Mouse (Mus musculus) olfactory bulb, adult 2 months (tissue): ENCODE measurements around the gene Begain. TPM values are rescaled to one million over a fixed set of nuclear protein-coding genes. Genes with fewer than 3 reads are reported as not detected.

Experiments used
- H3K27ac ChIP-seq: fragments of 200-500 bp; 2 replicates; pipeline ENCODE4 v1.5.1; 2012; ENCODE audit warnings: low read depth, low read length; ENCODE audit not compliant: insufficient read depth
- H3K4me1 ChIP-seq: fragments of 200-500 bp; 2 replicates; pipeline ENCODE4 v1.6.1; 2012; ENCODE audit warnings: low read length; ENCODE audit not compliant: control insufficient read depth, insufficient read depth
- H3K4me3 ChIP-seq: fragments of 200-500 bp; 2 replicates; pipeline ENCODE4 v1.5.1; 2012; ENCODE audit warnings: mild to moderate bottlenecking, low read depth, low read length, moderate library complexity; ENCODE audit not compliant: insufficient read depth
- CTCF ChIP-seq: fragments of 200-500 bp; IDR thresholded peaks from 2 replicates; pipeline ENCODE4 v1.5.1; 2012; ENCODE audit warnings: low read depth, mild to moderate bottlenecking, low read length, moderate library complexity; ENCODE audit not compliant: insufficient read depth
- POLR2A ChIP-seq: fragments of 200-500 bp; IDR thresholded peaks from 2 replicates; pipeline ENCODE4 v1.6.1; 2012; ENCODE audit warnings: mild to moderate bottlenecking, low read depth, low read length, moderate library complexity; ENCODE audit not compliant: insufficient read depth
- WGBS: fragments of 180-500 bp; shearing (Covaris S2); methylation state at CpG from one replicate; pipeline ENCODE4 v1.1.7; 2018; 5-methylcytosine and 5-hydroxymethylcytosine counted together
- polyA plus RNA-seq: library from polyadenylated mRNA; stranded (reverse); fragments of >200 nt; gene quantifications from 2 replicates; pipeline ENCODE4 v1.2.4, GENCODE M21; 2012; ENCODE audit warnings: low replicate concordance; ENCODE audit not compliant: missing spikeins, insufficient read depth, insufficient read length

The Begain gene
- polyA plus RNA-seq, 1 experiment: not detected

GRCm38 (mm10) chr12:109037026-109037425, 31.0 kb downstream of the Begain start:
- Histone ChIP-seq H3K4me1 (peaks cover 13% of the 10 kb centered on the region), H3K27ac (no peak overlapping the region), H3K4me3 (no peak overlapping the region)
- 88% methylated on average over 2 of the region's 2 CpGs for WGBS
- TF ChIP-seq POLR2A (no peak), CTCF (no peak)

- 85% methylated on average over 9 of the region's 9 CpGs for WGBS
- TF ChIP-seq CTCF (no peak), POLR2A (no peak)
- H3K27ac ChIP-seq: no peak overlapping the region
- no peaks in the 10 kb centered on the region for H3K4me1 ChIP-seq
- no peak overlapping the region for H3K4me3 ChIP-seq
Measured at GRCm38 (mm10) chr12:109023780-109024179, 44.2 kb downstream of the Begain start.

- Histone ChIP-seq H3K4me1 (no peaks in the 10 kb centered on the region), H3K4me3 (no peak overlapping the region), H3K27ac (no peak overlapping the region)
- TF ChIP-seq POLR2A (no peak), CTCF (no peak)
- 94% methylated on average over 5 of the region's 5 CpGs for WGBS
Measured at GRCm38 (mm10) chr12:109022966-109023365, 45.1 kb downstream of the Begain start.

GRCm38 (mm10) chr12:109022181-109022691, 45.8 kb downstream of the Begain start:
- H3K4me3 ChIP-seq: no peak overlapping the region
- no peak overlapping the region for H3K27ac ChIP-seq
- H3K4me1 ChIP-seq: no peaks in the 10 kb centered on the region
- TF ChIP-seq CTCF (no peak), POLR2A (no peak)
- WGBS: 87% methylated on average over 10 of the region's 10 CpGs

- 56% methylated on average over 18 of the region's 18 CpGs for WGBS
- Histone ChIP-seq H3K27ac (no peak overlapping the region), H3K4me1 (peaks cover 4% of the 10 kb centered on the region; the same call in 1 of the 2 replicates), H3K4me3 (no peak overlapping the region)
- TF ChIP-seq CTCF (no peak), POLR2A (no peak)
Measured at GRCm38 (mm10) chr12:109010070-109010649, 57.9 kb downstream of the Begain start.

GRCm38 (mm10) chr12:109002978-109003377, 65.0 kb downstream of the Begain start:
- no peak overlapping the region for H3K4me3 ChIP-seq
- whole genome bisulfite sequencing: 94% methylated on average over 7 of the region's 7 CpGs
- TF ChIP-seq CTCF (no peak), POLR2A (no peak)
- H3K27ac ChIP-seq: no peak overlapping the region
- H3K4me1 ChIP-seq: no peaks in the 10 kb centered on the region

GRCm38 (mm10) chr12:108997249-108997648, 70.8 kb downstream of the Begain start:
- Histone ChIP-seq H3K4me1 (peaks cover 6% of the 10 kb centered on the region), H3K27ac (no peak overlapping the region), H3K4me3 (no peak overlapping the region)
- WGBS: 91% methylated on average over 8 of the region's 8 CpGs
- TF ChIP-seq POLR2A (no peak), CTCF (no peak)

GRCm38 (mm10) chr12:108995976-108996636, 71.9 kb downstream of the Begain start:
- TF ChIP-seq POLR2A: no peak
- peaks cover 6% of the 10 kb centered on the region for H3K4me1 ChIP-seq
- H3K27ac ChIP-seq: no peak overlapping the region
- H3K4me3 ChIP-seq: no peak overlapping the region
- WGBS: 84% methylated on average over 12 of the region's 12 CpGs

- Histone ChIP-seq H3K27ac (no peak overlapping the region), H3K4me3 (no peak overlapping the region), H3K4me1 (peaks cover 6% of the 10 kb centered on the region)
- TF ChIP-seq CTCF: no peak
- no peak for TF ChIP-seq POLR2A
- 25% methylated on average over 19 of the region's 19 CpGs for WGBS
Measured at GRCm38 (mm10) chr12:108994436-108995031, 73.5 kb downstream of the Begain start.
